Mouse (Mus musculus): Measurements from ENCODE around the gene Samd1. TPM values are rescaled to one million over a fixed set of nuclear protein-coding genes. Genes with fewer than 3 reads are reported as not detected.
A peak's percentile ranks its signal among the peaks of the same experiment; 100 is the strongest.

Gene Samd1
- total and polyA plus RNA-seq, 3 experiments: 111 to 121 TPM; not detected in 1

GRCm38 (mm10) chr8:84039050-84039449 is 41.6 kb downstream of the Samd1 start (continued):
- TF ChIP-seq ZMIZ1 (IDR thresholded peaks at IDR 0.05; ENCODE audit: low read depth, low read length) (no peak), TCF12 (IDR thresholded peaks at IDR 0.05; ENCODE audit: low read depth, low read length) (no peak), RCOR1 (IDR thresholded peaks at IDR 0.05; ENCODE audit: low read depth, low read length) (no peak), POLR2AphosphoS5 (IDR thresholded peaks at IDR 0.05; ENCODE audit: borderline replicate concordance, low read depth, low read length) (no peak), NELFE (IDR thresholded peaks at IDR 0.05; ENCODE audit: low read depth, low read length) (no peak), KAT2A (conservative IDR thresholded peaks at IDR 0.05; ENCODE audit: low read depth, low read length) (no peak), TAL1 (IDR thresholded peaks at IDR 0.05; ENCODE audit: low read length) (no peak), GATA1 (IDR thresholded peaks at IDR 0.05; ENCODE audit: low read depth, low read length) (peak; percentile 54; the same call in 1 of the 2 replicates), BHLHE40 (IDR thresholded peaks at IDR 0.05; ENCODE audit: borderline replicate concordance, low read depth, low read length) (no peak), JUND (IDR thresholded peaks at IDR 0.05; ENCODE audit: low read depth, low read length) (no peak), NRF1 (IDR thresholded peaks at IDR 0.05; ENCODE audit: insufficient read depth, low read depth, low read length, poor library complexity, severe bottlenecking) (no peak), ETS1 (IDR thresholded peaks at IDR 0.05; ENCODE audit: low read depth, low read length) (no peak)

- Histone ChIP-seq H3K4me1 (ENCODE audit: control insufficient read depth in 1 of 2, insufficient read depth in 2 of 2, low read length in 2 of 2) (peaks cover 0 to 19% of the 10 kb centered on the region in 2 experiments; a peak in 3 of 4 replicates), H3K79me2 (ENCODE audit: control insufficient read depth, insufficient read depth, low read length, poor library complexity) (peaks cover 16% of the 10 kb centered on the region), H3K4me3 (ENCODE audit: control insufficient read depth in 1 of 2, insufficient read depth in 1 of 2, low read depth in 2 of 2, low read length in 2 of 2) (peak within 1 kb of the TSS; percentile 87 to 89), H3K27ac (ENCODE audit: control insufficient read depth, low read depth, low read length) (peak within 1 kb of the TSS; percentile 47), H3K9ac (ENCODE audit: control insufficient read depth, low read depth, low read length, poor library complexity, severe bottlenecking) (peak within 1 kb of the TSS; percentile 92), H3K36me3 (ENCODE audit: control insufficient read depth in 1 of 2, insufficient read depth in 2 of 2, low read length in 2 of 2) (peaks cover 3 to 4% of the 10 kb centered on the region in 2 experiments; a peak in 3 of 4 replicates), H3K9me3 (replicated peaks; ENCODE audit: insufficient read depth, low read length) (no peaks in the 10 kb centered on the region), H3K27me3 (ENCODE audit: control insufficient read depth in 1 of 2, insufficient read depth in 2 of 2, low read length in 2 of 2) (no peaks in the 10 kb centered on the region)
- peak; percentile 89 for DNase-seq (ENCODE audit: low read depth, low spot score)
- TF ChIP-seq ELF1 (IDR thresholded peaks at IDR 0.05; ENCODE audit: low read depth, low read length) (peak; percentile 60; the same call in 1 of the 2 replicates), RCOR1 (IDR thresholded peaks at IDR 0.05; ENCODE audit: low read depth, low read length) (no peak), ETS1 (IDR thresholded peaks at IDR 0.05; ENCODE audit: low read depth, low read length) (peak; percentile 41; the same call in 1 of the 2 replicates), ZNF384 (IDR thresholded peaks at IDR 0.05; ENCODE audit: low read depth, low read length) (no peak), USF1 (IDR thresholded peaks at IDR 0.05; ENCODE audit: low read depth, low read length) (no peak), UBTF (IDR thresholded peaks at IDR 0.05; ENCODE audit: borderline replicate concordance, insufficient read depth, low read depth, low read length) (no peak), CHD2 (IDR thresholded peaks at IDR 0.05; ENCODE audit: low read length) (no peak), GATA1 (IDR thresholded peaks at IDR 0.05; ENCODE audit: low read depth, low read length) (peak; percentile 87; the same call in 1 of the 2 replicates), GABPA (IDR thresholded peaks at IDR 0.05; ENCODE audit: low read depth, low read length) (no peak), TAL1 (IDR thresholded peaks at IDR 0.05; ENCODE audit: low read length) (no peak), ZMIZ1 (IDR thresholded peaks at IDR 0.05; ENCODE audit: low read depth, low read length) (peak; percentile 54), POLR2A (IDR thresholded peaks at IDR 0.05; ENCODE audit: control insufficient read depth in 1 of 2, insufficient read depth in 1 of 2, low read depth in 1 of 2, low read length in 2 of 2, poor library complexity in 1 of 2) (peak; percentile 85 to 86), TBP (IDR thresholded peaks at IDR 0.05; ENCODE audit: low read depth, low read length) (peak; percentile 77), POLR2AphosphoS5 (IDR thresholded peaks at IDR 0.05; ENCODE audit: borderline replicate concordance, low read depth, low read length) (no peak), USF2 (IDR thresholded peaks at IDR 0.05; ENCODE audit: borderline replicate concordance in 1 of 2, insufficient read depth in 1 of 2, low read depth in 1 of 2, low read length in 2 of 2) (no peak), POLR2AphosphoS2 (IDR thresholded peaks at IDR 0.05; ENCODE audit: low read length) (peak; percentile 65; the same call in 1 of the 2 replicates), HCFC1 (IDR thresholded peaks at IDR 0.05; ENCODE audit: low read depth, low read length) (peak; percentile 79), NRF1 (IDR thresholded peaks at IDR 0.05; ENCODE audit: insufficient read depth, low read depth, low read length, poor library complexity, severe bottlenecking) (peak; percentile 75), JUND (IDR thresholded peaks at IDR 0.05; ENCODE audit: low read depth, low read length) (no peak), RAD21 (IDR thresholded peaks at IDR 0.05; ENCODE audit: low read depth, low read length) (no peak), E2F4 (IDR thresholded peaks at IDR 0.05; ENCODE audit: borderline replicate concordance, low read depth, low read length) (peak; percentile 89), MAZ (IDR thresholded peaks at IDR 0.05; ENCODE audit: low read depth, low read length) (peak; percentile 91), SIN3A (IDR thresholded peaks at IDR 0.05; ENCODE audit: low read length) (peak; percentile 82), MXI1 (IDR thresholded peaks at IDR 0.05; ENCODE audit: low read depth, low read length) (peak; percentile 82; the same call in 1 of the 2 replicates), MYB (IDR thresholded peaks at IDR 0.05; ENCODE audit: low read depth, low read length) (no peak), TCF12 (IDR thresholded peaks at IDR 0.05; ENCODE audit: low read depth, low read length) (peak; percentile 59), MEF2A (IDR thresholded peaks at IDR 0.05; ENCODE audit: extremely low read depth, insufficient replicate concordance, low read depth, low read length, poor library complexity, severe bottlenecking) (no peak)
Observed at GRCm38 (mm10) chr8:84042066-84042947, 44.8 kb downstream of the Samd1 start, which contains the start of gene Il27ra. Gene Il27ra, minus strand, starts transcription at chr8:84042589.

Data from MEL (cell line).